Mouse (Mus musculus): ENCODE data around the gene Atxn1. TPM values are rescaled to one million over a fixed set of nuclear protein-coding genes. Genes with fewer than 3 reads are reported as not detected.
A peak's percentile ranks its signal among the peaks of the same experiment; 100 is the strongest.

Atxn1 gene
- total RNA-seq (2014; rRNA removed) (26.6 and 31.4 TPM in 2 replicates), polyA plus RNA-seq (2015; fragmentation: Nextera tagmentation; extraction: Ambion mirVana) (9.3 and 12.0 TPM in 2 replicates)

- DNase-seq (ENCODE audit: low spot score) (peak; percentile 85), ATAC-seq (ENCODE audit: low FRiP score) (peak; percentile 79)
- TF ChIP-seq CTCF (IDR thresholded peaks at IDR 0.05), result no peak
- Histone ChIP-seq H3K36me3 (ENCODE audit: insufficient read depth, low read length) (no peaks in the 10 kb centered on the region), H3K9me3 (ENCODE audit: low read length) (no peaks in the 10 kb centered on the region), H3K27me3 (ENCODE audit: insufficient read depth, low read length) (no peaks in the 10 kb centered on the region), H3K4me2 (ENCODE audit: low read depth, low read length, poor library complexity, severe bottlenecking) (peak within 1 kb of the TSS; percentile 63), H3K4me3 (ENCODE audit: low read depth, low read length) (peak within 1 kb of the TSS; percentile 93), H3K4me1 (ENCODE audit: insufficient read depth, low read length) (no peaks in the 10 kb centered on the region), H3K27ac (ENCODE audit: low read depth, low read length) (peak within 1 kb of the TSS; percentile 95), H3K9ac (replicated peaks; ENCODE audit: low read length, poor library complexity, severe bottlenecking) (peak within 1 kb of the TSS; percentile 96)
- WGBS, result 0% methylated on average over 48 of the region's 53 CpGs
Observed at GRCm38 (mm10) chr13:45964853-45965593, at the start of gene Atxn1. Atxn1 (minus strand) TSS chr13:45965008.

- H3K4me2 ChIP-seq (ENCODE audit: low read depth, low read length, poor library complexity, severe bottlenecking), result no peak overlapping the region
- no peak overlapping the region for H3K4me3 ChIP-seq (ENCODE audit: low read depth, low read length)
- TF ChIP-seq CTCF (IDR thresholded peaks at IDR 0.05), result no peak
- H3K27ac ChIP-seq (ENCODE audit: low read depth, low read length), result no peak overlapping the region
- WGBS, result 34% methylated on average over 9 of the region's 9 CpGs
- H3K9ac ChIP-seq (replicated peaks; ENCODE audit: low read length, poor library complexity, severe bottlenecking), result no peak overlapping the region
- ATAC-seq (ENCODE audit: low FRiP score) (no peak), DNase-seq (ENCODE audit: low spot score) (no peak)
- no peaks in the 10 kb centered on the region for H3K36me3 ChIP-seq (ENCODE audit: insufficient read depth, low read length)
- peaks cover 5% of the 10 kb centered on the region for H3K4me1 ChIP-seq (ENCODE audit: insufficient read depth, low read length)
- H3K27me3 ChIP-seq (ENCODE audit: insufficient read depth, low read length), result no peaks in the 10 kb centered on the region
- H3K9me3 ChIP-seq (ENCODE audit: low read length), result no peaks in the 10 kb centered on the region
Observed at GRCm38 (mm10) chr13:46011232-46011631, 46.4 kb upstream of the Atxn1 start.

GRCm38 (mm10) chr13:46010075-46010474, 45.3 kb upstream of the Atxn1 start:
- 79% methylated on average over 12 of the region's 12 CpGs for WGBS
- no peaks in the 10 kb centered on the region for H3K9me3 ChIP-seq (ENCODE audit: low read length)
- no peak for TF ChIP-seq CTCF (IDR thresholded peaks at IDR 0.05)
- no peak for ATAC-seq (ENCODE audit: low FRiP score)
- H3K9ac ChIP-seq (replicated peaks; ENCODE audit: low read length, poor library complexity, severe bottlenecking), result no peak overlapping the region
- H3K27ac ChIP-seq (ENCODE audit: low read depth, low read length), result no peak overlapping the region
- no peaks in the 10 kb centered on the region for H3K27me3 ChIP-seq (ENCODE audit: insufficient read depth, low read length)
- H3K4me1 ChIP-seq (ENCODE audit: insufficient read depth, low read length), result peaks cover 9% of the 10 kb centered on the region
- H3K36me3 ChIP-seq (ENCODE audit: insufficient read depth, low read length), result no peaks in the 10 kb centered on the region
- H3K4me3 ChIP-seq (ENCODE audit: low read depth, low read length), result no peak overlapping the region
- DNase-seq (ENCODE audit: low spot score), result no peak
- H3K4me2 ChIP-seq (ENCODE audit: low read depth, low read length, poor library complexity, severe bottlenecking), result no peak overlapping the region

GRCm38 (mm10) chr13:46008831-46009666, 44.2 kb upstream of the Atxn1 start:
- no peaks in the 10 kb centered on the region for H3K27me3 ChIP-seq (ENCODE audit: insufficient read depth, low read length)
- no peaks in the 10 kb centered on the region for H3K9me3 ChIP-seq (ENCODE audit: low read length)
- WGBS, result 6% methylated on average over 30 of the region's 30 CpGs
- H3K9ac ChIP-seq (replicated peaks; ENCODE audit: low read length, poor library complexity, severe bottlenecking), result peak overlapping the region; percentile 1; the same call in 1 of the 2 replicates
- peaks cover 9% of the 10 kb centered on the region for H3K4me1 ChIP-seq (ENCODE audit: insufficient read depth, low read length)
- H3K36me3 ChIP-seq (ENCODE audit: insufficient read depth, low read length), result no peaks in the 10 kb centered on the region
- peak overlapping the region; percentile 41 for H3K4me2 ChIP-seq (ENCODE audit: low read depth, low read length, poor library complexity, severe bottlenecking)
- DNase-seq (ENCODE audit: low spot score), result peak; percentile 54
- peak overlapping the region; percentile 48; the same call in 1 of the 2 replicates for H3K27ac ChIP-seq (ENCODE audit: low read depth, low read length)
- H3K4me3 ChIP-seq (ENCODE audit: low read depth, low read length), result peak overlapping the region; percentile 0; the same call in 1 of the 2 replicates
- TF ChIP-seq CTCF (IDR thresholded peaks at IDR 0.05), result no peak
- ATAC-seq (ENCODE audit: low FRiP score), result peak; percentile 61

GRCm38 (mm10) chr13:46006211-46007102, 41.6 kb upstream of the Atxn1 start:
- Histone ChIP-seq H3K4me3 (ENCODE audit: low read depth, low read length) (no peak overlapping the region), H3K9ac (replicated peaks; ENCODE audit: low read length, poor library complexity, severe bottlenecking) (no peak overlapping the region), H3K27ac (ENCODE audit: low read depth, low read length) (peak overlapping the region; percentile 34; the same call in 1 of the 2 replicates), H3K4me1 (ENCODE audit: insufficient read depth, low read length) (peaks cover 9% of the 10 kb centered on the region), H3K9me3 (ENCODE audit: low read length) (no peaks in the 10 kb centered on the region), H3K36me3 (ENCODE audit: insufficient read depth, low read length) (no peaks in the 10 kb centered on the region), H3K4me2 (ENCODE audit: low read depth, low read length, poor library complexity, severe bottlenecking) (peak overlapping the region; percentile 24; the same call in 1 of the 2 replicates), H3K27me3 (ENCODE audit: insufficient read depth, low read length) (no peaks in the 10 kb centered on the region)
- peak; percentile 75 for ATAC-seq (ENCODE audit: low FRiP score)
- WGBS, result 5% methylated on average over 4 of the region's 4 CpGs
- DNase-seq (ENCODE audit: low spot score), result peak; percentile 80
- TF ChIP-seq CTCF (IDR thresholded peaks at IDR 0.05), result no peak

Data from midbrain, postnatal 0 days (tissue).